Mouse (Mus musculus) spleen, adult 2 months (tissue): ENCODE results near the gene Gsap. TPM values are rescaled to one million over a fixed set of nuclear protein-coding genes. Genes with fewer than 3 reads are reported as not detected.

Source experiments
- DNase-seq, 2 experiments: peaks; one replicate each; pipeline versions ENCODE4 v3.0.0 to v3.0.0-alpha.2; 2012 to 2021; ENCODE audit warnings: low spot score in 2 of 2, low read depth in 1 of 2
- H3K27ac ChIP-seq: fragments of 200-500 bp; 2 replicates; pipeline ENCODE4 v1.5.1; 2012; ENCODE audit warnings: low read length, inconsistent platforms; ENCODE audit not compliant: insufficient read depth
- H3K27me3 ChIP-seq: fragments of 200-500 bp; 2 replicates; pipeline ENCODE4 v1.6.1; 2012; ENCODE audit warnings: mild to moderate bottlenecking, moderate library complexity, low read length, inconsistent platforms; ENCODE audit not compliant: control insufficient read depth, insufficient read depth
- H3K36me3 ChIP-seq: fragments of 200-500 bp; 2 replicates; pipeline ENCODE4 v1.6.1; 2012; ENCODE audit warnings: mild to moderate bottlenecking, low read length, inconsistent platforms; ENCODE audit not compliant: control insufficient read depth, insufficient read depth
- H3K4me1 ChIP-seq: fragments of 200-500 bp; 2 replicates; pipeline ENCODE4 v1.6.1; 2011; ENCODE audit warnings: inconsistent platforms; ENCODE audit not compliant: control insufficient read depth, insufficient read depth, insufficient read length
- H3K4me3 ChIP-seq: fragments of 200-500 bp; 2 replicates; pipeline ENCODE4 v1.5.1; 2011; ENCODE audit warnings: mild to moderate bottlenecking, inconsistent platforms; ENCODE audit not compliant: insufficient read depth, insufficient read length; ENCODE audit errors: extremely low read depth
- CTCF ChIP-seq: fragments of 200-500 bp; IDR thresholded peaks from 2 replicates; pipeline ENCODE4 v1.5.1; 2011; ENCODE audit warnings: mild to moderate bottlenecking, inconsistent platforms; ENCODE audit not compliant: insufficient read depth, insufficient read length, insufficient replicate concordance; ENCODE audit errors: extremely low read depth
- POLR2A ChIP-seq: fragments of 200-500 bp; IDR thresholded peaks from 2 replicates; pipeline ENCODE4 v1.6.1; 2011; ENCODE audit warnings: low read depth, low read length, inconsistent platforms
- WGBS: fragments of 180-500 bp; shearing (Covaris S2); methylation state at CpG from one replicate; pipeline ENCODE4 v1.1.7; 2018; 5-methylcytosine and 5-hydroxymethylcytosine counted together
- polyA plus RNA-seq: library from polyadenylated mRNA; depleted of rRNA; stranded (reverse); fragments of >200 nt; gene quantifications from 2 replicates; pipeline ENCODE4 v1.2.3, GENCODE M21; 2012

Gsap gene
- polyA plus RNA-seq, 1 experiment = 7.9 TPM

- DNase-seq = no peak
- Histone ChIP-seq H3K36me3 (no peaks in the 10 kb centered on the region), H3K27me3 (no peaks in the 10 kb centered on the region), H3K27ac (no peak overlapping the region), H3K4me1 (no peaks in the 10 kb centered on the region), H3K4me3 (no peak overlapping the region)
- 84% methylated on average over 3 of the region's 3 CpGs for WGBS
- TF ChIP-seq CTCF (no peak), POLR2A (no peak)
Observed at GRCm38 (mm10) chr5:21148358-21148757, 37.7 kb upstream of the Gsap start.

DNA sequence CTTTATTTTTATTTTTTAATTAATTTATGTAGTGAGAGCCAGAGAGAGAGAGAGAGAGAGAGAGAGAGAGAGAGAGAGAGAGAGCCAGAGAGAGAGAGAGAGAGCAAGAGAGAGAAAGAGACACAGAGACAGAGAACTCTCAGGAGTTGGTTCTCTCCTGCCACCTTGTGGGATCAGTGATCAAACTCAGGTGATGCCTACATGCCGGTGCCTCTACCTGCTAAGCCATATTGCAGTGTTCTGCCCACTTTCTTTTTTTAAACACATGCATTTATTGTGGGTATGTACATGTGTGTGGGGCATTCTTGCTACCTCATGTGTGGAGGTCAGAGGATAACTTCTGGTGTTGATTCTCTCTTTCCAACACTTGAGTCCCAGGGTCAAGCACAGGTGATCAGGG is 32.4 kb upstream of the Gsap start:
- Histone ChIP-seq H3K27ac (no peak overlapping the region), H3K4me1 (no peaks in the 10 kb centered on the region), H3K4me3 (no peak overlapping the region), H3K27me3 (no peaks in the 10 kb centered on the region), H3K36me3 (no peaks in the 10 kb centered on the region)
- TF ChIP-seq POLR2A (no peak), CTCF (peak; percentile 14; the same call in 1 of the 2 replicates)
- 93% methylated on average over 1 of the region's 1 CpGs for WGBS
- DNase-seq = no peak

DNA sequence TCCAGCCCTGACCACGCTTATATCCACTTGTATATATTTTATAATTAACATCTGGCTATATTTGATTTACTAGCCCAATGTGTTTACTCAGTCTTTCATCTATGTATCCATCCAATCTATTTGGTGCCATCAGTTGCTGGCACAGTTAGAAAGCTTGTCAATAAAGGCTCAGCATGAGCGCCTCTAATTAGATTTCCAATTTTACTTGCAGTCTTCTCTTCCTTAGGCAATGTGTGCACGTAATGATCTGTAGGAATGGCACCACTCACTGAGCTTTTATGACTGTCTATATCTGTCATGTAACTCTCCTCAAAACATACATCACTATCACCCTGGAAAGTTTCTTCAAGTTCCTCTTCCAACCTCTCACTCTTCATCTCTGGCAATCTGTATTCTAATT is 29.3 kb upstream of the Gsap start:
- WGBS = 92% methylated on average over 3 of the region's 3 CpGs
- Histone ChIP-seq H3K36me3 (no peaks in the 10 kb centered on the region), H3K4me1 (no peaks in the 10 kb centered on the region), H3K27me3 (no peaks in the 10 kb centered on the region), H3K27ac (no peak overlapping the region), H3K4me3 (no peak overlapping the region)
- TF ChIP-seq POLR2A (no peak), CTCF (no peak)
- no peak for DNase-seq

DNA sequence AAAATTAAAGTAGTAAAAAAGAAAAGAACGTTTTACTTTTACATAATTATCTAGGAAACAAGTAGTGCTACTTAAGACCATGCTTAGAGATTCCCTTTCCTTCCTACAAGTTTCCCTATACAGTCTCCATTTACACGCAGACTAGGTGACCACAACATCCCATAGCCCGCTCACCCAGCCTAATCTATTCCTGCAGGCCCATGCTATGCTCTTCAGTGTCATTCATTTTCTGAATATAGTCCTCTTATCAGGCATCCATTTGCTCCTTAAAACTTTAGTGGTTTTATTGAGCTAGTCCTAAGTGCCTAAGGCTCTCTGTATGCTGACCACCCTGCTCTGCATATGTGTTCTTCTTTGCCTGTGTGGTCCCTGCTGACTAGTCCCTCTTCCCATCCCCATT is 26.5 kb upstream of the Gsap start:
- no peaks in the 10 kb centered on the region for H3K36me3 ChIP-seq
- TF ChIP-seq POLR2A (no peak), CTCF (no peak)
- no peaks in the 10 kb centered on the region for H3K4me1 ChIP-seq
- DNase-seq = no peak
- H3K4me3 ChIP-seq = no peak overlapping the region
- H3K27me3 ChIP-seq = no peaks in the 10 kb centered on the region
- H3K27ac ChIP-seq = no peak overlapping the region
- 74% methylated on average over 3 of the region's 3 CpGs for WGBS

DNA sequence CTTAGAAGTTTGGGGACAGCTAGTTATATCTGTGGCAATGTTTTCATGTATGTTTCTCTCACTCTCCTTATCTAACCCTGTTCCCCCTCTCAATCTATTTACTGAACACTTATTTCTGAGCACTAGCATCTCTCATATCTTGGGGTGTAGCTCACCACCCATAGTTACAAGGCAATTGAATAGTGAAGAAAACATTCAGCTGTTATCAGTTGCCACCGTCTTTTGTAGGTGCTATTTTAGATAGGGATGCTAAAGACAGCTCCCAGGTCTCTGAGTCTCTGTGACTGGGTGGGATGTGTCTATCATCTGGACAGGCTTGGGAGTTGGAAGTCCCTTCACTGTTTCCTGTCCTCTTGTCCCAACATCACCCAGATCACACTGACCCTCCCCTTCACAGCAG is 25.3 kb upstream of the Gsap start:
- H3K27ac ChIP-seq = no peak overlapping the region
- H3K4me1 ChIP-seq = no peaks in the 10 kb centered on the region
- no peak overlapping the region for H3K4me3 ChIP-seq
- TF ChIP-seq POLR2A = no peak
- no peak for TF ChIP-seq CTCF
- no peaks in the 10 kb centered on the region for H3K36me3 ChIP-seq
- DNase-seq = no peak
- WGBS = 77% methylated on average over 1 of the region's 1 CpGs
- no peaks in the 10 kb centered on the region for H3K27me3 ChIP-seq

GRCm38 (mm10) chr5:21163421-21163820 is 22.6 kb upstream of the Gsap start:
- H3K4me3 ChIP-seq = no peak overlapping the region

GRCm38 (mm10) chr5:21168689-21169345 is 17.2 kb upstream of the Gsap start:
- no peaks in the 10 kb centered on the region for H3K36me3 ChIP-seq
- H3K4me3 ChIP-seq = no peak overlapping the region
- no peak overlapping the region for H3K27ac ChIP-seq
- H3K4me1 ChIP-seq = no peaks in the 10 kb centered on the region
- no peaks in the 10 kb centered on the region for H3K27me3 ChIP-seq
- TF ChIP-seq CTCF = no peak
- TF ChIP-seq POLR2A = no peak
- 81% methylated on average over 8 of the region's 8 CpGs for WGBS
- no peak for DNase-seq

More at GRCm38 (mm10) chr5:21163421-21163820, 22.6 kb upstream of the Gsap start:
- DNase-seq = no peak
- 91% methylated on average over 3 of the region's 3 CpGs for WGBS
- H3K36me3 ChIP-seq = no peaks in the 10 kb centered on the region
- H3K27me3 ChIP-seq = no peaks in the 10 kb centered on the region
- H3K4me1 ChIP-seq = no peaks in the 10 kb centered on the region
- TF ChIP-seq POLR2A = no peak
- no peak for TF ChIP-seq CTCF
- H3K27ac ChIP-seq = no peak overlapping the region
